Mouse (Mus musculus) E14TG2a.4 (cell line): ENCODE results near the gene Med13l.

Experiments used
- H3K27me3 ChIP-seq: 2 replicates; pipeline ENCODE4 v1.6.1; 2014; ENCODE audit warnings: low read length, control low read depth; ENCODE audit not compliant: insufficient read depth
- H3K36me3 ChIP-seq: 2 replicates; pipeline ENCODE4 v1.6.1; 2014; ENCODE audit warnings: low read length, control low read depth; ENCODE audit not compliant: insufficient read depth
- H3K4me1 ChIP-seq: replicated peaks from 2 replicates; pipeline ENCODE4 v1.6.1; 2014; ENCODE audit warnings: low read depth, low read length, control low read depth
- H3K4me3 ChIP-seq: replicated peaks from 2 replicates; pipeline ENCODE4 v1.5.1; 2014; ENCODE audit warnings: mild to moderate bottlenecking, low read length
- H3K9me3 ChIP-seq: 2 replicates; pipeline ENCODE4 v1.6.1; 2014; ENCODE audit warnings: low read length, control low read depth
- CTCF ChIP-seq: conservative IDR thresholded peaks from 2 replicates; pipeline ENCODE4 v1.5.1; 2014; ENCODE audit warnings: low read length
- NANOG ChIP-seq: IDR thresholded peaks from 2 replicates; pipeline ENCODE4 v1.6.1; 2014; ENCODE audit warnings: borderline replicate concordance, low read length, mixed read lengths
- POU5F1 ChIP-seq: IDR thresholded peaks from 2 replicates; pipeline ENCODE4 v1.6.1; 2014; ENCODE audit warnings: low read length, borderline replicate concordance

The Med13l gene

GRCm38 (mm10) chr5:118801592-118801991 is 241.1 kb downstream of the Med13l start:
- peaks cover 28% of the 10 kb centered on the region for H3K4me1 ChIP-seq
- TF ChIP-seq CTCF (no peak), POU5F1 (no peak), NANOG (no peak)
- H3K4me3 ChIP-seq, result no peak overlapping the region
- no peaks in the 10 kb centered on the region for H3K9me3 ChIP-seq
- no peaks in the 10 kb centered on the region for H3K36me3 ChIP-seq
- H3K27me3 ChIP-seq, result no peaks in the 10 kb centered on the region

- TF ChIP-seq CTCF, result no peak
- TF ChIP-seq NANOG, result no peak
- no peak for TF ChIP-seq POU5F1
- Histone ChIP-seq H3K27me3 (no peaks in the 10 kb centered on the region), H3K9me3 (no peaks in the 10 kb centered on the region)
Observed at GRCm38 (mm10) chr5:118802036-118802435, 241.6 kb downstream of the Med13l start.

GRCm38 (mm10) chr5:118808946-118809345 is 248.5 kb downstream of the Med13l start:
- Histone ChIP-seq H3K9me3 (no peaks in the 10 kb centered on the region), H3K4me3 (no peak overlapping the region), H3K36me3 (no peaks in the 10 kb centered on the region), H3K27me3 (no peaks in the 10 kb centered on the region), H3K4me1 (peaks cover 46% of the 10 kb centered on the region)
- TF ChIP-seq CTCF (no peak), NANOG (no peak), POU5F1 (no peak)

More at GRCm38 (mm10) chr5:118802036-118802435, 241.6 kb downstream of the Med13l start:
- peaks cover 23% of the 10 kb centered on the region for H3K4me1 ChIP-seq
- H3K36me3 ChIP-seq, result no peaks in the 10 kb centered on the region
- no peak overlapping the region for H3K4me3 ChIP-seq

GRCm38 (mm10) chr5:118809588-118809987 is 249.1 kb downstream of the Med13l start:
- TF ChIP-seq CTCF, result no peak
- no peaks in the 10 kb centered on the region for H3K27me3 ChIP-seq
- no peaks in the 10 kb centered on the region for H3K9me3 ChIP-seq
- peaks cover 51% of the 10 kb centered on the region for H3K4me1 ChIP-seq
- H3K4me3 ChIP-seq, result no peak overlapping the region
- H3K36me3 ChIP-seq, result no peaks in the 10 kb centered on the region

GRCm38 (mm10) chr5:118811690-118812089 is 251.2 kb downstream of the Med13l start:
- no peaks in the 10 kb centered on the region for H3K36me3 ChIP-seq
- H3K9me3 ChIP-seq, result no peaks in the 10 kb centered on the region
- no peaks in the 10 kb centered on the region for H3K27me3 ChIP-seq
- H3K4me3 ChIP-seq, result no peak overlapping the region
- peaks cover 72% of the 10 kb centered on the region for H3K4me1 ChIP-seq
- no peak for TF ChIP-seq CTCF
- TF ChIP-seq POU5F1, result no peak
- TF ChIP-seq NANOG, result no peak

GRCm38 (mm10) chr5:118812421-118812820 is 251.9 kb downstream of the Med13l start:
- TF ChIP-seq NANOG (no peak), POU5F1 (no peak), CTCF (no peak)
- Histone ChIP-seq H3K27me3 (no peaks in the 10 kb centered on the region), H3K36me3 (no peaks in the 10 kb centered on the region), H3K4me1 (peaks cover 80% of the 10 kb centered on the region), H3K4me3 (no peak overlapping the region), H3K9me3 (no peaks in the 10 kb centered on the region)

- no peak for TF ChIP-seq CTCF
- no peak for TF ChIP-seq POU5F1
- TF ChIP-seq NANOG, result no peak
- 0 out of 2 replicates have a peak overlapping the region, but pooled peaks have one; percentile 10 for H3K4me3 ChIP-seq
- no peaks in the 10 kb centered on the region for H3K9me3 ChIP-seq
- H3K27me3 ChIP-seq, result no peaks in the 10 kb centered on the region
- H3K4me1 ChIP-seq, result peaks cover 81% of the 10 kb centered on the region
- H3K36me3 ChIP-seq, result no peaks in the 10 kb centered on the region
Observed at GRCm38 (mm10) chr5:118812947-118813401, 252.5 kb downstream of the Med13l start.

- Histone ChIP-seq H3K36me3 (no peaks in the 10 kb centered on the region), H3K4me1 (peaks cover 80% of the 10 kb centered on the region), H3K4me3 (peak overlapping the region; percentile 37; the same call in 1 of the 2 replicates), H3K27me3 (no peaks in the 10 kb centered on the region), H3K9me3 (no peaks in the 10 kb centered on the region)
- peak; percentile 22; the same call in 1 of the 2 replicates for TF ChIP-seq CTCF
- no peak for TF ChIP-seq NANOG
- no peak for TF ChIP-seq POU5F1
Observed at GRCm38 (mm10) chr5:118814052-118814451, 253.6 kb downstream of the Med13l start.
